Mouse (Mus musculus) embryonic facial prominence, embryonic 12.5 days (tissue): ENCODE measurements around the gene Islr. TPM values are rescaled to one million over a fixed set of nuclear protein-coding genes. Genes with fewer than 3 reads are reported as not detected.

Experiments used
- ATAC-seq: fragments of 200-750 bp; cut with Nextera tagmentation; 2 replicates; pipeline ENCODE4 v1.8.0; 2017; ENCODE audit not compliant: insufficient number of reproducible peaks, insufficient read depth, low FRiP score, low TSS enrichment
- H3K27ac ChIP-seq: fragments of 300-500 bp; sonication (generic); 2 replicates; pipeline ENCODE4 v1.5.1; 2016; ENCODE audit warnings: mild to moderate bottlenecking
- H3K27me3 ChIP-seq: fragments of 300-500 bp; sonication (generic); 2 replicates; pipeline ENCODE4 v1.6.1; 2016; ENCODE audit warnings: mild to moderate bottlenecking, moderate library complexity
- H3K36me3 ChIP-seq: fragments of 300-500 bp; sonication (generic); 2 replicates; pipeline ENCODE4 v1.6.1; 2016; ENCODE audit warnings: mild to moderate bottlenecking
- H3K4me1 ChIP-seq: fragments of 300-500 bp; sonication (generic); 2 replicates; pipeline ENCODE4 v1.6.1; 2016
- H3K4me2 ChIP-seq: fragments of 300-500 bp; sonication (generic); replicated peaks from 2 replicates; pipeline ENCODE4 v1.6.1; 2016; ENCODE audit warnings: mild to moderate bottlenecking, moderate library complexity
- H3K4me3 ChIP-seq: fragments of 300-500 bp; sonication (generic); 2 replicates; pipeline ENCODE4 v1.5.1; 2016; ENCODE audit warnings: mild to moderate bottlenecking
- H3K9ac ChIP-seq: fragments of 300-500 bp; sonication (generic); 2 replicates; pipeline ENCODE4 v1.6.1; 2016; ENCODE audit warnings: mild to moderate bottlenecking, moderate library complexity
- H3K9me3 ChIP-seq: fragments of 300-500 bp; sonication (generic); 2 replicates; pipeline ENCODE4 v1.6.1; 2016; ENCODE audit warnings: mild to moderate bottlenecking, moderate library complexity
- WGBS: fragments of 180-500 bp; shearing (Covaris S2); methylation state at CpG from one replicate; pipeline ENCODE4 v1.1.7; 2016; 5-methylcytosine and 5-hydroxymethylcytosine counted together
- polyA plus RNA-seq: library from polyadenylated mRNA; unstranded; fragments of >200 nt; fragmentation: Nextera tagmentation; extraction: Ambion mirVana; gene quantifications from 2 replicates; pipeline ENCODE4 v1.2.1, GENCODE M21; 2016

Islr gene
- polyA plus RNA-seq, 1 experiment from 2014 or later = 95.6 TPM

GRCm38 (mm10) chr9:58177165-58177564 is 26.9 kb downstream of the Islr start:
- H3K27ac ChIP-seq = no peak overlapping the region
- H3K4me2 ChIP-seq = no peak overlapping the region
- H3K4me1 ChIP-seq = peaks cover 18% of the 10 kb centered on the region
- no peaks in the 10 kb centered on the region for H3K9me3 ChIP-seq
- H3K4me3 ChIP-seq = no peak overlapping the region
- H3K9ac ChIP-seq = no peak overlapping the region
- no peaks in the 10 kb centered on the region for H3K36me3 ChIP-seq
- WGBS = 56% methylated on average over 4 of the region's 4 CpGs
- no peaks in the 10 kb centered on the region for H3K27me3 ChIP-seq
- ATAC-seq = no peak

DNA sequence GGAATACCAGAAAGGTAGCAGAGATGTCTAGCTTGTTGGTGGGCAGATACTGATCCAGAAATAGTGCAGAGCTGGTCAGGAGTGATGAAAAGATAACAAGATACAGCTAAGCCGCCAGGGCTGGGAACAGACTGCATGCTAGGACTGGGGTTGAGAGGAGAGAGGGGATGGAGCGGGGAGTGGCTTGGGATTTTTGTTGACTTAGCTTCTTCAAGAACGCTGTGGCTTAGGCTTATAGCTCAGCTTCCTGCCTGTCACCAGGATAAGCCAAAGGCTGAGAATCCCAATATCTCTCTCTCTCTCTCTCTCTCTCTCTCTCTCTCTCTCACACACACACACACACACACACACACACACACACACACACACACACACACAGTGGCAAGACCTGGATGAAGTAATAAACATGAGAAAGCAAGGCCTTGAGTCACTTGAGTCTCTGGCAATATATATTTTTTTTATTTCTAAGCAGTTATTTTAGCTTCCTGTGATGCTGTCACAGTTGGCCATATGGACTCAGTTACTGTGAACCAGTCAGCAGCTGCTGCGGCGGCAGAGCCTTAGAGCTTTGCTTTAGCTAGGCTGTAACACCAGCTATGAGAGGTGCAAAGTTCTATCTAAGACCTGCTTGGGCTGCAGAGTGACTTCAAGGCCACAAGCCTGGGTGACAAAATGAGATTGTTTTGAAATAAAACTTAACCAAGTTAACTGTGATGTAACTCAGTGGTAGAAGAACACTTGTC is 28.2 kb downstream of the Islr start:
- H3K27ac ChIP-seq = peak overlapping the region; percentile 66
- H3K4me1 ChIP-seq = peaks cover 18% of the 10 kb centered on the region
- 18% methylated on average over 5 of the region's 5 CpGs for WGBS

DNA sequence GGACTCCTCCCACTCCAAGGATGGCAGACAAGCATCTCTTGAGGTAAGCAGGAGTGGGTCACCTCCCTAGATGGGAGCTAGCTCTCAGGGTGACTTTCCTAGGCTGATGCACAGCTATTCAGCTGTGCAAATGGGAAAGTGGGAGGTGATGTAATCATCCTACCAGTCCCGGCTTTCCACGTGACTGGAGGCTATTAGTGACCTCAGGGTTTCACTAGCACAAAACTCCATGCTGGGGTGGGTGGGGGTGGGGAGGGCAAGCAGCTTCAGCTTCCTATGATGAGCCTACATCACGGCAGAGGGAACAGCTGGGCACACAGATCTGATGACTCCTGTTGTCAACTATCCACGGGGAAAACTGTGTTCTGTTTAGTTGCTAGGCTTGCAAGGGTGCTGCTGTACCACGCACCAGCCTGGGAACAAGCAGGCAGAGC is 29.3 kb downstream of the Islr start:
- Histone ChIP-seq H3K27me3 (no peaks in the 10 kb centered on the region), H3K4me3 (no peak overlapping the region), H3K9me3 (no peaks in the 10 kb centered on the region), H3K27ac (no peak overlapping the region), H3K9ac (no peak overlapping the region), H3K4me2 (no peak overlapping the region), H3K36me3 (no peaks in the 10 kb centered on the region), H3K4me1 (peaks cover 18% of the 10 kb centered on the region)
- WGBS = 29% methylated on average over 5 of the region's 5 CpGs
- ATAC-seq = 0 out of 2 replicates have a peak, but pooled peaks have one; percentile 22

More for the DNA sequence above, 28.2 kb downstream of the Islr start:
- no peaks in the 10 kb centered on the region for H3K27me3 ChIP-seq
- H3K36me3 ChIP-seq = no peaks in the 10 kb centered on the region
- H3K4me2 ChIP-seq = no peak overlapping the region
- H3K9me3 ChIP-seq = no peaks in the 10 kb centered on the region
- 0 out of 2 replicates have a peak, but pooled peaks have one; percentile 52 for ATAC-seq
- H3K9ac ChIP-seq = no peak overlapping the region
- H3K4me3 ChIP-seq = no peak overlapping the region

GRCm38 (mm10) chr9:58172863-58173262 is 31.2 kb downstream of the Islr start:
- H3K27ac ChIP-seq = no peak overlapping the region
- WGBS = 78% methylated on average over 2 of the region's 2 CpGs
- no peak overlapping the region for H3K4me2 ChIP-seq
- ATAC-seq = no peak
- no peaks in the 10 kb centered on the region for H3K36me3 ChIP-seq
- H3K9me3 ChIP-seq = no peaks in the 10 kb centered on the region
- H3K9ac ChIP-seq = no peak overlapping the region
- H3K4me1 ChIP-seq = peaks cover 31% of the 10 kb centered on the region
- no peak overlapping the region for H3K4me3 ChIP-seq
- H3K27me3 ChIP-seq = no peaks in the 10 kb centered on the region

- Histone ChIP-seq H3K4me3 (no peak overlapping the region), H3K27ac (peak overlapping the region; percentile 63; the same call in 1 of the 2 replicates), H3K9ac (no peak overlapping the region), H3K36me3 (no peaks in the 10 kb centered on the region), H3K9me3 (no peaks in the 10 kb centered on the region), H3K4me1 (peaks cover 13% of the 10 kb centered on the region), H3K27me3 (no peaks in the 10 kb centered on the region), H3K4me2 (no peak overlapping the region)
- WGBS = 66% methylated on average over 6 of the region's 6 CpGs
- ATAC-seq = no peak
Measured at GRCm38 (mm10) chr9:58169426-58169825, 34.7 kb downstream of the Islr start.

- peaks cover 13% of the 10 kb centered on the region for H3K4me1 ChIP-seq
- H3K9me3 ChIP-seq = no peaks in the 10 kb centered on the region
- no peaks in the 10 kb centered on the region for H3K27me3 ChIP-seq
- H3K4me2 ChIP-seq = no peak overlapping the region
- peak overlapping the region; percentile 66 for H3K27ac ChIP-seq
- WGBS = 41% methylated on average over 3 of the region's 3 CpGs
- no peak overlapping the region for H3K9ac ChIP-seq
- ATAC-seq = no peak
- no peak overlapping the region for H3K4me3 ChIP-seq
- no peaks in the 10 kb centered on the region for H3K36me3 ChIP-seq
Measured at GRCm38 (mm10) chr9:58168880-58169279, 35.2 kb downstream of the Islr start.

GRCm38 (mm10) chr9:58165779-58166178 is 38.3 kb downstream of the Islr start:
- Histone ChIP-seq H3K9me3 (no peaks in the 10 kb centered on the region), H3K4me1 (peaks cover 17% of the 10 kb centered on the region), H3K9ac (no peak overlapping the region), H3K36me3 (no peaks in the 10 kb centered on the region), H3K4me3 (no peak overlapping the region), H3K27ac (no peak overlapping the region), H3K27me3 (no peaks in the 10 kb centered on the region), H3K4me2 (no peak overlapping the region)
- no peak for ATAC-seq
- 74% methylated on average over 1 of the region's 1 CpGs for WGBS

GRCm38 (mm10) chr9:58163146-58163545 is 41.0 kb downstream of the Islr start:
- H3K9ac ChIP-seq = no peak overlapping the region
- H3K36me3 ChIP-seq = no peaks in the 10 kb centered on the region
- H3K27ac ChIP-seq = no peak overlapping the region
- H3K4me3 ChIP-seq = no peak overlapping the region
- WGBS = 75% methylated on average over 5 of the region's 5 CpGs
- peaks cover 27% of the 10 kb centered on the region for H3K4me1 ChIP-seq
- H3K4me2 ChIP-seq = no peak overlapping the region
- no peaks in the 10 kb centered on the region for H3K27me3 ChIP-seq
- no peaks in the 10 kb centered on the region for H3K9me3 ChIP-seq
- ATAC-seq = no peak

DNA sequence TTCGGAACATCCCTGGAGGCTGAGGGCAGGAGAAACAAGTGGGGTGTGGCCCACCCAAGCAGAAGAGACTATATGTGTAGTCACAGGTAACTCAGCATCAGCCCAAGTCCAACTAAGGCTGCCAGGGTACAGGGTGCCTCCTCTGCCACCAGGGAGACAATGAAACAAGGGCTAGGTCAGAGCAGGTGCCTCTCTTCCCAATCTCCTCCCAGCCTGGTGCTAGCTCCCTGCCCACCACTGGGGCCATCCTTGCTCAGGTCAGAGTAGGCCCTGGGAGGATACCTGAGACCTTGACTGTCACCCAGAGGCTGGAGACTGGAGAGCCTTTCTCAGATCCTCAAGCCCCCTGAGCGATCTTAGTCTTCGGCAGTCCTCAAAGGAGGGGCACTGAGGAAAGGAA is 41.9 kb downstream of the Islr start:
- no peak overlapping the region for H3K4me2 ChIP-seq
- no peaks in the 10 kb centered on the region for H3K36me3 ChIP-seq
- H3K27me3 ChIP-seq = no peaks in the 10 kb centered on the region
- no peaks in the 10 kb centered on the region for H3K9me3 ChIP-seq
- H3K4me1 ChIP-seq = peaks cover 36% of the 10 kb centered on the region
- ATAC-seq = no peak
- no peak overlapping the region for H3K9ac ChIP-seq
- 84% methylated on average over 3 of the region's 3 CpGs for WGBS
- H3K4me3 ChIP-seq = no peak overlapping the region
- no peak overlapping the region for H3K27ac ChIP-seq

DNA sequence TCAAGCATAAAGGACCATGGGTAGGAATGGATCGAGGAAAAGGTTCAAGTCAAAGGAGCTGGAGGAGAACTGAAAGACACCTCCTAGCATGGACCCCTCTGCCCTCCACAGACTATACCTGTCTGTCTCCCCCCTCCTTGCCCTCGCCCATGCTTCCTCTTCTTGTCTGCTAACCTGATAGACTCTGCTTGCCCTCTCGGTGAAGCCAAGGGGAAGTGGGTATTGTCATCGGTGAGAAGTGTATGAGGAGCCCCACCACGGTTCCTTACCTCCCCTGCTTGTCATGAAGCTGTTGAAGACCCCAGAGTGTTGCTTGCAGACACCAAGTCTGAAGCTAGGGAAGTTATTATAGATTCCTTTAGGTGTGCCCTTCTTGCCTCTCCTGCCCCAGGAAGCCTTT is 43.8 kb downstream of the Islr start:
- Histone ChIP-seq H3K27me3 (no peaks in the 10 kb centered on the region), H3K4me2 (no peak overlapping the region), H3K36me3 (no peaks in the 10 kb centered on the region), H3K4me1 (peaks cover 54% of the 10 kb centered on the region), H3K9me3 (no peaks in the 10 kb centered on the region), H3K4me3 (no peak overlapping the region), H3K9ac (no peak overlapping the region), H3K27ac (peak overlapping the region; percentile 98)
- 76% methylated on average over 5 of the region's 5 CpGs for WGBS
- no peak for ATAC-seq

DNA sequence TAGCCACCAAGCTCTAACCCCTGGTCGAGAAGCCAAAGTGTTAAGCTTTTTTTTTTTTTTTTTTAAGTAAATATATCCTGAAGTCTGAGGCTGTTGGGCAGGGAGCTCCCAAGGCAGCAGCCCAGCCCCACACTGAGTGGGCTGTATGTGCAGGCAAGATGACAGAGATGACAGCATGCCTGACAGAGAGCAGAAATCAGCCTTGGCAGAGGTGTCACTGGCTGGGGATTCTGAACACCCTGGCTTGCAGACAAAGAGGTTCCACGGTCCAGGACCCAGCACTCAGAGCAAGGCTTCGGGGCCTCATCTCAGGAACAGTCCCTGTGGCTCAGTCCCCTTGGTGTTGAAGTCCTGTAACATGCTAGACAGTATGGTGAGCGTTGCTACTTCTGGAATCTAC is 44.3 kb downstream of the Islr start:
- WGBS = 76% methylated on average over 4 of the region's 4 CpGs
- no peak for ATAC-seq
- Histone ChIP-seq H3K36me3 (no peaks in the 10 kb centered on the region; the same call in 1 of the 2 replicates), H3K9ac (no peak overlapping the region), H3K27me3 (no peaks in the 10 kb centered on the region), H3K9me3 (no peaks in the 10 kb centered on the region), H3K4me2 (peak overlapping the region; percentile 57; the same call in 1 of the 2 replicates), H3K4me1 (peaks cover 59% of the 10 kb centered on the region), H3K27ac (peak overlapping the region; percentile 98), H3K4me3 (no peak overlapping the region)

GRCm38 (mm10) chr9:58158541-58159311 is 45.4 kb downstream of the Islr start:
- no peaks in the 10 kb centered on the region for H3K9me3 ChIP-seq
- WGBS = 18% methylated on average over 7 of the region's 7 CpGs
- peak overlapping the region; percentile 57 for H3K4me2 ChIP-seq
- H3K27me3 ChIP-seq = no peaks in the 10 kb centered on the region
- H3K36me3 ChIP-seq = peaks cover 4% of the 10 kb centered on the region; the same call in 1 of the 2 replicates
- peak overlapping the region; percentile 98 for H3K27ac ChIP-seq
- H3K4me3 ChIP-seq = peak overlapping the region; percentile 33
- ATAC-seq = peak; percentile 87
- 0 out of 2 replicates have a peak overlapping the region, but pooled peaks have one; percentile 48 for H3K9ac ChIP-seq
- peaks cover 64% of the 10 kb centered on the region for H3K4me1 ChIP-seq
